8 mouse cellular contexts compared by ENCODE assay signal in the genomic region with DNA sequence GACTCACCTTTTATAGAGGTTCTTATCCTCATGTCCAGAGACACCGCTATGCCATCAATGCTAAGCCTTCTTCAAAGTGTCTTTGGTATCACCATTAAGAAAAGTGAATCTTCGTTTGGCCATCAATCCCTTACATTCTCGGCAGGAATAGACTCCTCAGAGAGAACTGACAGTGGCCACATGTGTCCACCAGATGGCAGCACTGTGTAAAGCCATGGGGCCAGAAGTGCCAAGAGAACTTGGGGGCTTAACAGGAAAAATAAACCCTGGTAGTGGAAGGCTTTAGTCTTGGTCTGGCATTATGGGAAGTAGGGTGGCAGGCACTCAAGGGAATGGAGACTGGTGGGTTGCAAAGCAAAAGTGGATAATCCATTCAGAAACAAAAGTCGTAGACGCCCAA. TPM values are rescaled to one million over a fixed set of nuclear protein-coding genes. Genes with fewer than 3 reads are reported as not detected.
DNase-seq lines count a peak whose midpoint lies in the region; ATAC-seq and TF ChIP-seq lines count a peak whose summit lies in the region.

No protein-coding gene starts in this region.

- ATAC-seq in forebrain, embryonic 14.5 days, result no peak
- no peak for ATAC-seq in forebrain, embryonic 12.5 days (ENCODE audit: low FRiP score)
- no peak for ATAC-seq in stomach, postnatal 0 days (ENCODE audit: low FRiP score, low TSS enrichment)

- DNase-seq in forebrain, embryonic 14.5 days (ENCODE audit: low spot score), result peak; percentile 78
- DNase-seq in c-Kit-positive CD71-positive TER-119-negative erythroid progenitor cells, embryonic 14.5 days (ENCODE audit: low read depth), result peak; percentile 25
- peak; percentile 76 for DNase-seq in gastrocnemius, adult 2 months
- DNase-seq in large intestine, adult 2 months (ENCODE audit: low read depth, low spot score), result peak; percentile 42
- DNase-seq in lung, postnatal 10 days, result peak; percentile 82
- DNase-seq in stomach, postnatal 0 days (ENCODE audit: low spot score), result peak; percentile 70

- H3K4me3 ChIP-seq in forebrain, embryonic 14.5 days (ENCODE audit: low read depth, low read length), result no peak overlapping the region
- H3K4me3 ChIP-seq in forebrain, embryonic 12.5 days (replicated peaks), result no peak overlapping the region
- no peak overlapping the region for H3K4me3 ChIP-seq in C2C12 (ENCODE audit: insufficient read depth, poor library complexity, severe bottlenecking)
- no peak overlapping the region for H3K4me3 ChIP-seq in gastrocnemius, adult 2 months
- no peak overlapping the region for H3K4me3 ChIP-seq in stomach, postnatal 0 days (ENCODE audit: low read depth, low read length)

- no peaks in the 10 kb centered on the region for H3K9me3 ChIP-seq in forebrain, embryonic 14.5 days (replicated peaks; ENCODE audit: control insufficient read depth, low read length)
- no peaks in the 10 kb centered on the region for H3K9me3 ChIP-seq in forebrain, embryonic 12.5 days
- no peaks in the 10 kb centered on the region for H3K9me3 ChIP-seq in stomach, postnatal 0 days (ENCODE audit: control insufficient read depth, low read length)

- H3K79me2 ChIP-seq in C2C12 (ENCODE audit: control insufficient read depth, insufficient read depth), result no peaks in the 10 kb centered on the region

- peak; percentile 39 for TF ChIP-seq CTCF in C2C12 (IDR thresholded peaks at IDR 0.05; ENCODE audit: control insufficient read depth, insufficient read depth, insufficient read length)
- no peak; the same call in none of the 2 replicates for TF ChIP-seq CTCF in gastrocnemius, adult 2 months (IDR thresholded peaks at IDR 0.05)
- TF ChIP-seq CTCF in stomach, postnatal 0 days (IDR thresholded peaks at IDR 0.05; ENCODE audit: low read depth), result peak; percentile 96

- H3K27me3 ChIP-seq in forebrain, embryonic 14.5 days (replicated peaks; ENCODE audit: control insufficient read depth, insufficient read depth, low read length), result peaks cover 4% of the 10 kb centered on the region; the same call in 1 of the 2 replicates
- peaks cover 38% of the 10 kb centered on the region for H3K27me3 ChIP-seq in forebrain, embryonic 12.5 days
- no peaks in the 10 kb centered on the region for H3K27me3 ChIP-seq in C2C12 (ENCODE audit: control insufficient read depth, insufficient read depth, insufficient read length)
- H3K27me3 ChIP-seq in stomach, postnatal 0 days (ENCODE audit: control insufficient read depth, insufficient read depth, low read length), result no peaks in the 10 kb centered on the region

- H3K4me2 ChIP-seq in forebrain, embryonic 14.5 days (ENCODE audit: low read length), result no peak overlapping the region
- no peak overlapping the region for H3K4me2 ChIP-seq in forebrain, embryonic 12.5 days
- H3K4me2 ChIP-seq in stomach, postnatal 0 days (replicated peaks; ENCODE audit: low read depth), result no peak overlapping the region

- H3K9ac ChIP-seq in forebrain, embryonic 14.5 days (ENCODE audit: low read length), result no peak overlapping the region
- no peak overlapping the region for H3K9ac ChIP-seq in forebrain, embryonic 12.5 days
- H3K9ac ChIP-seq in stomach, postnatal 0 days (ENCODE audit: low read length), result no peak overlapping the region

- WGBS in forebrain, embryonic 14.5 days, result 55% methylated on average over 5 of the region's 5 CpGs
- WGBS in forebrain, embryonic 12.5 days, result 53% methylated on average over 5 of the region's 5 CpGs
- 46% methylated on average over 5 of the region's 5 CpGs for WGBS in large intestine, adult 2 months
- WGBS in stomach, postnatal 0 days, result 51% methylated on average over 5 of the region's 5 CpGs

- H3ac ChIP-seq in C2C12 (ENCODE audit: control insufficient read depth, insufficient read length, low read depth), result no peak overlapping the region

- no peak for TF ChIP-seq EP300 in stomach, postnatal 0 days (optimal IDR thresholded peaks at IDR 0.05)

- H3K79me3 ChIP-seq in C2C12 (ENCODE audit: low read depth), result no peaks in the 10 kb centered on the region

- no peak overlapping the region for H3K27ac ChIP-seq in forebrain, embryonic 14.5 days (ENCODE audit: low read depth, low read length)
- no peak overlapping the region for H3K27ac ChIP-seq in forebrain, embryonic 12.5 days
- no peak overlapping the region for H3K27ac ChIP-seq in gastrocnemius, adult 2 months
- no peak overlapping the region for H3K27ac ChIP-seq in stomach, postnatal 0 days (replicated peaks)

- no peaks in the 10 kb centered on the region for H3K36me3 ChIP-seq in forebrain, embryonic 14.5 days (ENCODE audit: control insufficient read depth, insufficient read depth, low read length)
- H3K36me3 ChIP-seq in forebrain, embryonic 12.5 days (replicated peaks), result no peaks in the 10 kb centered on the region
- no peaks in the 10 kb centered on the region for H3K36me3 ChIP-seq in C2C12 (ENCODE audit: control insufficient read depth, insufficient read depth)
- no peaks in the 10 kb centered on the region for H3K36me3 ChIP-seq in stomach, postnatal 0 days (ENCODE audit: control insufficient read depth, insufficient read depth, low read length)

- intact Hi-C loops in gastrocnemius, adult 2 months (cut with DNase I), result loop anchor here (5.0 kb wide), 2 partner anchors 535 to 600 kb away; no protein-coding TSS in a partner anchor

- peaks cover 3% of the 10 kb centered on the region; the same call in 1 of the 2 replicates for H3K4me1 ChIP-seq in forebrain, embryonic 14.5 days (ENCODE audit: control insufficient read depth, insufficient read depth, low read length)
- peaks cover 16% of the 10 kb centered on the region for H3K4me1 ChIP-seq in forebrain, embryonic 12.5 days
- no peaks in the 10 kb centered on the region for H3K4me1 ChIP-seq in stomach, postnatal 0 days (replicated peaks; ENCODE audit: control insufficient read depth, insufficient read depth)

TF ChIP-seq in C2C12, 6 proteins besides CTCF, POLR2A, EP300 and RAD21:
- TF ChIP-seq MYOD1 (IDR thresholded peaks at IDR 0.05; ENCODE audit: control insufficient read depth, insufficient read length, low read depth) (no peak), CEBPB (IDR thresholded peaks at IDR 0.05; ENCODE audit: low read depth) (no peak), MYOG (IDR thresholded peaks at IDR 0.05; ENCODE audit: control insufficient read depth, extremely low read depth, insufficient read length) (no peak), FOSL1 (IDR thresholded peaks at IDR 0.05; ENCODE audit: insufficient read depth, low read length, poor library complexity, severe bottlenecking) (no peak), USF1 (IDR thresholded peaks at IDR 0.05; ENCODE audit: low read depth) (no peak)

RNA-seq across cellular contexts. Expression of gene Galnt18, which starts 2.3 kb away (rescaled TPM):
- 6.6 and 7.4 TPM in 2 replicates for polyA plus RNA-seq in forebrain, embryonic 14.5 days (2014; fragmentation: Nextera tagmentation; extraction: Ambion mirVana)
- polyA plus RNA-seq in forebrain, embryonic 12.5 days (2016; fragmentation: Nextera tagmentation; extraction: Ambion mirVana), result 5.0 and 5.6 TPM in 2 replicates
- 11.9 TPM for polyA plus RNA-seq in C2C12 (2012; fragmentation: generic; extraction: Trizol)
- total RNA-seq in gastrocnemius, adult 2 months (2021), result 1 to 10 TPM; 3.1 to 4.4 TPM
- 3.5 and 4.1 TPM in 2 replicates for polyA plus RNA-seq in large intestine, adult 2 months (2012; rRNA removed)
- 20.5 and 21.8 TPM in 2 replicates for polyA plus RNA-seq in stomach, postnatal 0 days (2015; fragmentation: Nextera tagmentation; extraction: Ambion mirVana)

Comparison
In these comparisons a context has a peak if more than half of its experiments do, and no peak if none do; other contexts are left out.
1. DNase-seq: peak in every context shown above with its lines; median percentile 82 in lung, postnatal 10 days; 78 in forebrain, embryonic 14.5 days; 76 in gastrocnemius, adult 2 months; 70 in stomach, postnatal 0 days; 42 in large intestine, adult 2 months; 25 in c-Kit-positive CD71-positive TER-119-negative erythroid progenitor cells, embryonic 14.5 days.